Mouse (Mus musculus) testis, adult 2 months (tissue): ENCODE results near the gene Lrrc45. TPM values are rescaled to one million over a fixed set of nuclear protein-coding genes. Genes with fewer than 3 reads are reported as not detected.

Experiments used
- H3K27ac ChIP-seq: fragments of 200-500 bp; 2 replicates; pipeline ENCODE4 v1.5.1; 2012; ENCODE audit warnings: low read depth, low read length; ENCODE audit not compliant: control insufficient read depth, insufficient read depth
- H3K27me3 ChIP-seq: fragments of 200-500 bp; 2 replicates; pipeline ENCODE4 v1.6.1; 2012; ENCODE audit warnings: mild to moderate bottlenecking, low read length, moderate library complexity; ENCODE audit not compliant: control insufficient read depth, insufficient read depth
- H3K36me3 ChIP-seq: fragments of 200-500 bp; 2 replicates; pipeline ENCODE4 v1.6.1; 2012; ENCODE audit warnings: mild to moderate bottlenecking, low read length; ENCODE audit not compliant: control insufficient read depth, insufficient read depth
- H3K4me1 ChIP-seq: fragments of 200-500 bp; 2 replicates; pipeline ENCODE4 v1.6.1; 2012; ENCODE audit warnings: low read length; ENCODE audit not compliant: control insufficient read depth, insufficient read depth
- H3K4me3 ChIP-seq: fragments of 200-500 bp; 2 replicates; pipeline ENCODE4 v1.5.1; 2012; ENCODE audit warnings: low read depth, mild to moderate bottlenecking, low read length, moderate library complexity, mixed read lengths; ENCODE audit not compliant: control insufficient read depth
- CTCF ChIP-seq: fragments of 200-500 bp; IDR thresholded peaks from 2 replicates; pipeline ENCODE4 v1.5.1; 2012; ENCODE audit warnings: low read depth, mild to moderate bottlenecking, inconsistent platforms, low read length, moderate library complexity; ENCODE audit not compliant: control insufficient read depth, insufficient read depth, insufficient replicate concordance
- POLR2A ChIP-seq: fragments of 200-500 bp; IDR thresholded peaks from 2 replicates; pipeline ENCODE4 v1.6.1; 2012; ENCODE audit warnings: low read depth, mild to moderate bottlenecking, inconsistent platforms, low read length, moderate library complexity; ENCODE audit not compliant: control insufficient read depth
- polyA plus RNA-seq: library from polyadenylated mRNA; depleted of rRNA; stranded (reverse); fragments of >200 nt; gene quantifications from 2 replicates; pipeline ENCODE4 v1.2.3, GENCODE M21; 2012

Lrrc45 gene
- polyA plus RNA-seq, 1 experiment = 10.7 TPM

DNA sequence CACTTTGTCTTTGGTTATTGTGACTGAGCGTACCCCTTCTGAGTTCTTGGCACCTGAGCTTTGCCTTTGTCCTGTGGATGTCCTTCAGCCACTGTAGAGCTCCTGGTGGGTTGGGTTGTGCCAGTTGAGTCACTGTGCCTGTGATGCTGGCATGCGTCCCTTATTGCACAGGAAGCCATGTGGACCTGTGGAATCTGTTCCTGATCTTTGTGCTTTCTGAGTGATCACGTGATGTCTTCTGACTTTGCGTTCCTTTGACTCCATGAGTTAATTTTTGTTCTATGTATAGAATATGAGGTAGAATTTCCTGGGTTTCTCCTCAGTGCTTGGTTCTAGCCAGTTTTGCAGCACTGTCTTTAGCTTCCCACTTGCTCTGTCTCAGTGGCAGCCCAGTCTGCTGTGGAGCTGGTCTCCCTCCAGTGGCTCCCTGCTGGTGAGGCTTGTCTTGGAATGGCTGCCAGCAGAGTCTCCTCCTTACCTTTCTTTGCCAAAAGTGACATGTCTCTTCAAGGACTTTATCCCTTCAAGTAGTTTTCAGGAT, 21.2 kb upstream of the Lrrc45 start:
- no peaks in the 10 kb centered on the region for H3K27me3 ChIP-seq
- no peak overlapping the region for H3K27ac ChIP-seq
- H3K4me3 ChIP-seq = no peak overlapping the region
- TF ChIP-seq POLR2A (no peak), CTCF (no peak)
- H3K36me3 ChIP-seq = peaks cover 2% of the 10 kb centered on the region; the same call in 1 of the 2 replicates
- H3K4me1 ChIP-seq = no peaks in the 10 kb centered on the region

DNA sequence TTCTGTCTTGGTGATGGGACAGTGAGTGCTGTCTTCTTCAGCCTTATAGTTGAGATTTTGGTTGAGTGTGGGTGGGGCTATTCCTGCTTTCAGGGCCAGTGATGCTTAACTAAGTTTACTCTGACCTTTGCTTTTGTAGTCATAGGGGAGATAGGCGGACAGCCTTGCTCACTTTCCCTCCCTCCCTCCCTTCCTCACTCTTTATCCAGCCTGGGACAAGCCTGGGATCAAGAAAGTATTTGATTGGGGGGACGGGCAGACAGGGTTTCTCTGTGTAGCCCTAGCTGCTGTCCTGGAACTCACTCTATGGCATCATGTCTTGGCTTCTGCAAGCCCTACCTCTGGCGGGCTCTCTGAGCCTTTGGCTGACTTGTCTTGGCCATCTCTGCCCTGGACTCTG, 20.3 kb upstream of the Lrrc45 start:
- Histone ChIP-seq H3K4me3 (no peak overlapping the region), H3K36me3 (peaks cover 2% of the 10 kb centered on the region; the same call in 1 of the 2 replicates), H3K27ac (no peak overlapping the region), H3K4me1 (no peaks in the 10 kb centered on the region), H3K27me3 (no peaks in the 10 kb centered on the region)
- TF ChIP-seq POLR2A (no peak), CTCF (no peak)

DNA sequence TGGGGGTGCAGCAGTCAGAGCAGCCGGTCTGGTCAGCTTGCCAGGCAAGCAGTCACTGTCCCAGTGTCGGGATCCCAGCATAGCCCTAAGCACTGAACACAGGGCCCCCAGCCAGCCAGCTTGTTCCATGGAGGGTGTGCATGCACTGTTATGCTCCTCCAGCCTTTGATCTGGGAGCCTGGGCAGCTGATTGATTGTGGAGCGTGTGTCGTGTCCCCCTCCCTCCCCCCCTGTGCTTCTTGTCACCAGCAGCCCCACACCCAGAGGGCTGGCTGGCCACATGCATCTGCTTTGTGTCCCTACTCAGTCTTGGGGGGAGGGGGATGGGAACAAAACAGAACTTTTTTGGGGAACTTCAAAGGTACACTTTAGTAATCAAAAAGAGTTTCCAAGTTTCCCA, 18.5 kb upstream of the Lrrc45 start:
- no peaks in the 10 kb centered on the region; the same call in none of the 2 replicates for H3K36me3 ChIP-seq
- H3K27me3 ChIP-seq = no peaks in the 10 kb centered on the region
- no peak overlapping the region for H3K4me3 ChIP-seq
- TF ChIP-seq CTCF (no peak), POLR2A (no peak)
- no peak overlapping the region for H3K27ac ChIP-seq
- H3K4me1 ChIP-seq = no peaks in the 10 kb centered on the region

DNA sequence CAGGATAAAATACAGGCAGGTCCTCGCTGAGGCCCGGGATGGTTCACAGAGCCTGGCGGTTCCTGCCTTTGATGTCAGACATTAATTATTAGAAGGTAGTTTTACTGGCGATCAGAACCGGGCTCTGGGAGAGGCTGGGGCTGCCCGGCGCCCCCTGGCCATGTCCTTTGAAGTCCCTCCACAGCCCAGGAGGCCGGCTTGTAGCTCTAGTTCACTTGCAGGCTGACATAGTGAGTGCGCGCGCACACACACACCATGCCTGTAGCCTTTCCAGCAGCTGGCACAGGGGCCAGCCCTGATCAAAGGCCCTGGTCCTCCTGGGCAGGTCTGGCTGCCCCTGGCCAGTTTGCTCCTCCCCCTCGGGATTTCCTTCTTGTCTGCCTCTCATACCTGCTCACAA, 18.1 kb upstream of the Lrrc45 start:
- no peak overlapping the region for H3K27ac ChIP-seq
- H3K36me3 ChIP-seq = no peaks in the 10 kb centered on the region; the same call in none of the 2 replicates
- TF ChIP-seq POLR2A = no peak
- TF ChIP-seq CTCF = no peak
- no peaks in the 10 kb centered on the region for H3K27me3 ChIP-seq
- no peaks in the 10 kb centered on the region for H3K4me1 ChIP-seq
- no peak overlapping the region for H3K4me3 ChIP-seq

DNA sequence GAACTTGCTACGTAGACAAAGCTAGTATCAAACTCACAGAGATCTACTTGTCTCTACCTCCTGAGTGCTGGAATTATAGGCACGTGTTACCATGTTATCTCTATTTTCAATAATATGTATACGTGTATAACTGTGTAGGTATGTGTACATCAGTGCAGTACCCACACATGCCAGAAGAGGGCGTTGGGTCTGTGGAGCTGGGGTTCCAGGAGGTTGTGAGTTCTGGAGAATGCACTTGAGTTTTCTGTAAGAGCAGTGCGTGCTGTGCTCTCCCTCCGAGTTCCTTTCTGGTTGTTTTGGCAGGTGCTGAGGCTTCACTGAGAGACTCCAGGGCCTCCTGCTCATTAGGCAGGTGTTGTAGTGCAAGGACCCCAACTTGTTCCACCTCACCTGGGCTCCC, 17.2 kb upstream of the Lrrc45 start:
- Histone ChIP-seq H3K4me1 (no peaks in the 10 kb centered on the region), H3K27me3 (no peaks in the 10 kb centered on the region), H3K27ac (no peak overlapping the region), H3K4me3 (no peak overlapping the region), H3K36me3 (no peaks in the 10 kb centered on the region; the same call in none of the 2 replicates)
- peak; percentile 47; the same call in 1 of the 2 replicates for TF ChIP-seq CTCF
- no peak for TF ChIP-seq POLR2A

DNA sequence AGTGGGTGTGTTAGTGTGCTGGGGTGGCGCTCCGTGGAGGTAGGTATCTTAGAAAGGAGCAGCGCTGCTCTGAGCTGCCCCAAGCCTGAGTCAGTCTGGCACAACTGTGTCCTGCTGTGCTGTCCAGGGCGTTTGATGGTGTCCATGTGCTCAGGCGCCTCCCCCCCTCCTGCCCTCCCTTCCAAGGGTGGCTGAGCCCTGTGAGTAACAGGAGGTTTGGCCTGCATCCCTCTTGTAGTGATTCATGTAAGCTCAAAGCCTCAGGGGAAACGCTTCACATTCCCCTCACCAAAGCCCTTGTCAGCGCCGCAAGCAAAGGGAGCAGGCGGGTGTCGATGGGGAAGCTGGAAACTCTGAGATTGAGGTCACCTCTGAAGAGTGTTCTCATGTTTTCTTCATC, 16.0 kb upstream of the Lrrc45 start:
- H3K4me1 ChIP-seq = no peaks in the 10 kb centered on the region

DNA sequence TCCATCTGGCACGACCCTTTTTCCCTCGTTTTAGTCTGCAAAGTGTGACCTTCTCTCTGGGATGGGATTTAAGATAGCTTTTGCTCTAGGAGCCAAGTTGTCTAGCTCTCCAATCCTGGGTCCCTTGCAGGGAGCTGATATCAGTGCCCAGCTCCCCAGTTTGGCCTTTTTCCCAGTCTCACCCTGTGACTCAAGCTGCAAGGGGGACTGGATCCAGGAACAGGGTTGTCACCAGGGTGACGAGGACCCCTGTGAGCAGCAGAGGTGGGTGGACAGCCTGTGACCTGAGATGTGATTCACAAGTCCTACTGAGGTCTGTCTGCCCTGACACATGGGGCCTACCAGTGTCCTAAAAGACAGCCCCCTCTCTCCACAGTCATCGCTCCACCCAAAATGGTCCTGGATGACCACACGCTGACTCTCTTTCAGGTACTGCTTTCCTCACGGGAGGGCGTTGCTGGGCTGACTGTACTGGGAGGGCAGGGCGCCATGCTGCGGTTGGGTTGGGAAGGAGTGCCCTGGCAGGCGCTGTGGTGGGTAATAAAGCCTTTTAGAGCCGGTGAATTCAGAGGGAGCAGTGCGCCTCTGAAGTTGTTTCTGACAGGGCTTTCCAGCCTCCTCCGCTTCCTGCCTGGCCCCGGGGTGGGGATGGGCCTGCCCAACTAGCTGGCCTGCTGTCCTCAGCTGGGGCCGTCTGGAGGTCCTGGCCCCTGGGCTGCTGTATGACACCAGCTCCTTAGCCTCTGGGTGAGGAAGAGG, 9.8 kb upstream of the Lrrc45 start:
- Histone ChIP-seq H3K27me3 (no peaks in the 10 kb centered on the region), H3K4me1 (no peaks in the 10 kb centered on the region), H3K4me3 (no peak overlapping the region), H3K27ac (no peak overlapping the region), H3K36me3 (no peaks in the 10 kb centered on the region; the same call in 1 of the 2 replicates)
- TF ChIP-seq CTCF = no peak
- TF ChIP-seq POLR2A = no peak

More for the DNA sequence above, 16.0 kb upstream of the Lrrc45 start:
- H3K36me3 ChIP-seq = no peaks in the 10 kb centered on the region; the same call in none of the 2 replicates
- no peaks in the 10 kb centered on the region for H3K27me3 ChIP-seq
- TF ChIP-seq POLR2A = no peak
- no peak for TF ChIP-seq CTCF
- H3K27ac ChIP-seq = no peak overlapping the region
- H3K4me3 ChIP-seq = no peak overlapping the region
